Mouse (Mus musculus) MEL (cell line): ENCODE data around the gene Pygo2.

Experiments
- CTCF ChIP-seq, 3 experiments: IDR thresholded peaks in 2 of 3; conservative IDR thresholded peaks in 1 of 3; 2 replicates each; pipeline ENCODE4 v1.5.1; 2011 to 2012; ENCODE audit warnings: low read length in 3 of 3, low read depth in 2 of 3, mild to moderate bottlenecking in 2 of 3, improper control_type of control experiment in 1 of 3, inconsistent platforms in 1 of 3, mixed read lengths in 1 of 3, moderate library complexity in 1 of 3; ENCODE audit not compliant: control insufficient read depth in 1 of 3, insufficient read depth in 1 of 3, poor library complexity in 1 of 3, severe bottlenecking in 1 of 3
- UBTF ChIP-seq: IDR thresholded peaks from 2 replicates; pipeline ENCODE4 v1.6.1; 2012; ENCODE audit warnings: low read depth, mild to moderate bottlenecking, inconsistent platforms, low read length, improper control_type of control experiment, moderate library complexity, borderline replicate concordance; ENCODE audit not compliant: insufficient read depth
- ZNF384 ChIP-seq: IDR thresholded peaks from 2 replicates; pipeline ENCODE4 v1.6.1; 2012; ENCODE audit warnings: low read depth, mild to moderate bottlenecking, inconsistent platforms, low read length, improper control_type of control experiment

GRCm38 (mm10) chr3:89482249-89482648 lies 52.2 kb downstream of the Pygo2 start:
- no peak for TF ChIP-seq CTCF (IDR thresholded peaks at IDR 0.05 in 2 of 3, conservative IDR thresholded peaks at IDR 0.05 in 1 of 3; ENCODE audit: control insufficient read depth in 1 of 3, insufficient read depth in 1 of 3, low read depth in 2 of 3, low read length in 3 of 3, poor library complexity in 1 of 3, severe bottlenecking in 1 of 3)
- TF ChIP-seq ZNF384 = no peak
- TF ChIP-seq UBTF = no peak
